Mouse (Mus musculus) olfactory bulb, adult 2 months (tissue): ENCODE results near the gene Mafg. TPM values are rescaled to one million over a fixed set of nuclear protein-coding genes. Genes with fewer than 3 reads are reported as not detected.

Experiments used
- H3K27ac ChIP-seq: fragments of 200-500 bp; 2 replicates; pipeline ENCODE4 v1.5.1; 2012; ENCODE audit warnings: low read depth, low read length; ENCODE audit not compliant: insufficient read depth
- H3K4me1 ChIP-seq: fragments of 200-500 bp; 2 replicates; pipeline ENCODE4 v1.6.1; 2012; ENCODE audit warnings: low read length; ENCODE audit not compliant: control insufficient read depth, insufficient read depth
- H3K4me3 ChIP-seq: fragments of 200-500 bp; 2 replicates; pipeline ENCODE4 v1.5.1; 2012; ENCODE audit warnings: mild to moderate bottlenecking, low read depth, low read length, moderate library complexity; ENCODE audit not compliant: insufficient read depth
- CTCF ChIP-seq: fragments of 200-500 bp; IDR thresholded peaks from 2 replicates; pipeline ENCODE4 v1.5.1; 2012; ENCODE audit warnings: low read depth, mild to moderate bottlenecking, low read length, moderate library complexity; ENCODE audit not compliant: insufficient read depth
- POLR2A ChIP-seq: fragments of 200-500 bp; IDR thresholded peaks from 2 replicates; pipeline ENCODE4 v1.6.1; 2012; ENCODE audit warnings: mild to moderate bottlenecking, low read depth, low read length, moderate library complexity; ENCODE audit not compliant: insufficient read depth
- WGBS: fragments of 180-500 bp; shearing (Covaris S2); methylation state at CpG from one replicate; pipeline ENCODE4 v1.1.7; 2018; 5-methylcytosine and 5-hydroxymethylcytosine counted together
- polyA plus RNA-seq: library from polyadenylated mRNA; stranded (reverse); fragments of >200 nt; gene quantifications from 2 replicates; pipeline ENCODE4 v1.2.4, GENCODE M21; 2012; ENCODE audit warnings: low replicate concordance; ENCODE audit not compliant: missing spikeins, insufficient read depth, insufficient read length

Mafg gene
- polyA plus RNA-seq, 1 experiment: not detected

- 0 out of 2 replicates have a peak, but pooled peaks have one; percentile 12 for TF ChIP-seq CTCF
- peak; percentile 96 for TF ChIP-seq POLR2A
- peak within 1 kb of the TSS; percentile 85 for H3K27ac ChIP-seq
- 3% methylated on average over 73 of the region's 75 CpGs for WGBS
- H3K4me1 ChIP-seq: peaks cover 20% of the 10 kb centered on the region
- H3K4me3 ChIP-seq: peak within 1 kb of the TSS; percentile 71
Observed at GRCm38 (mm10) chr11:120581490-120582267, 51.7 kb downstream of the Mafg start, which contains the start of gene Arhgdia. Gene Arhgdia (minus strand): TSS chr11:120581624.

- H3K27ac ChIP-seq: no peak overlapping the region
- no peak for TF ChIP-seq POLR2A
- TF ChIP-seq CTCF: 0 out of 2 replicates have a peak, but pooled peaks have one; percentile 8
- H3K4me1 ChIP-seq: peaks cover 20% of the 10 kb centered on the region
- H3K4me3 ChIP-seq: peak overlapping the region; percentile 71
- WGBS: 6% methylated on average over 39 of the region's 44 CpGs
Observed at GRCm38 (mm10) chr11:120580871-120581331, 52.5 kb downstream of the Mafg start.

GRCm38 (mm10) chr11:120580190-120580589 lies 53.2 kb downstream of the Mafg start:
- peak overlapping the region; percentile 71 for H3K4me3 ChIP-seq
- peaks cover 20% of the 10 kb centered on the region for H3K4me1 ChIP-seq
- TF ChIP-seq CTCF (no peak), POLR2A (no peak)
- H3K27ac ChIP-seq: no peak overlapping the region
- 50% methylated on average over 7 of the region's 7 CpGs for WGBS

GRCm38 (mm10) chr11:120579316-120580107 lies 53.9 kb downstream of the Mafg start:
- TF ChIP-seq CTCF (peak; percentile 86; the same call in 1 of the 2 replicates), POLR2A (no peak)

GRCm38 (mm10) chr11:120578694-120579243 lies 54.6 kb downstream of the Mafg start:
- Histone ChIP-seq H3K4me1 (peaks cover 20% of the 10 kb centered on the region), H3K27ac (no peak overlapping the region), H3K4me3 (no peak overlapping the region)
- 88% methylated on average over 11 of the region's 11 CpGs for WGBS
- no peak for TF ChIP-seq CTCF

More at GRCm38 (mm10) chr11:120579316-120580107, 53.9 kb downstream of the Mafg start:
- 63% methylated on average over 15 of the region's 15 CpGs for WGBS
- H3K4me1 ChIP-seq: peaks cover 20% of the 10 kb centered on the region
- H3K4me3 ChIP-seq: peak overlapping the region; percentile 71
- H3K27ac ChIP-seq: no peak overlapping the region

GRCm38 (mm10) chr11:120578024-120578693 lies 55.2 kb downstream of the Mafg start:
- 75% methylated on average over 10 of the region's 10 CpGs for WGBS
- Histone ChIP-seq H3K4me1 (peaks cover 20% of the 10 kb centered on the region), H3K27ac (no peak overlapping the region), H3K4me3 (no peak overlapping the region)
- no peak for TF ChIP-seq POLR2A
- no peak for TF ChIP-seq CTCF

GRCm38 (mm10) chr11:120577211-120578023 lies 56.0 kb downstream of the Mafg start:
- peaks cover 20% of the 10 kb centered on the region for H3K4me1 ChIP-seq
- 77% methylated on average over 7 of the region's 7 CpGs for WGBS
- TF ChIP-seq POLR2A (no peak), CTCF (no peak)
- no peak overlapping the region for H3K4me3 ChIP-seq
- no peak overlapping the region for H3K27ac ChIP-seq

GRCm38 (mm10) chr11:120576365-120576981 lies 56.9 kb downstream of the Mafg start:
- no peak overlapping the region for H3K4me3 ChIP-seq
- WGBS: 91% methylated on average over 3 of the region's 3 CpGs
- TF ChIP-seq CTCF: no peak
- peaks cover 16% of the 10 kb centered on the region for H3K4me1 ChIP-seq
- H3K27ac ChIP-seq: no peak overlapping the region
